Mouse (Mus musculus) embryonic fibroblast, embryonic 13.5 days (primary cell): ENCODE measurements at regions not wholly inside any gene's neighbourhood (a gene's known extent, or its start where the extent isn't known, plus 50 kb on each side); places are given as distances from the start of the nearest gene placed in this dataset.

Experiments
- CTCF ChIP-seq: IDR thresholded peaks from 2 replicates; pipeline ENCODE4 v1.5.1; 2011; ENCODE audit warnings: mild to moderate bottlenecking, control low read depth, low read length, moderate library complexity, borderline replicate concordance; ENCODE audit not compliant: insufficient read depth
- POLR2A ChIP-seq: IDR thresholded peaks from 2 replicates; pipeline ENCODE4 v1.6.1; 2011; ENCODE audit warnings: low read depth, mild to moderate bottlenecking, control low read depth, low read length, moderate library complexity

- TF ChIP-seq POLR2A (no peak), CTCF (no peak)
Measured at GRCm38 (mm10) chr12:12764586-12764985, 177.1 kb downstream of the Mycn start.
